Mouse (Mus musculus) small intestine, adult 2 months (tissue): Measurements from ENCODE around the gene Rbm4.

Experiments
- CTCF ChIP-seq: fragments of 200-500 bp; IDR thresholded peaks from 2 replicates; pipeline ENCODE4 v1.5.1; 2012; ENCODE audit warnings: low read depth, mild to moderate bottlenecking, control low read depth, inconsistent platforms, low read length, moderate library complexity, mixed read lengths; ENCODE audit not compliant: insufficient replicate concordance, insufficient read length; ENCODE audit errors: extremely low read depth
- POLR2A ChIP-seq: fragments of 200-500 bp; IDR thresholded peaks from 2 replicates; pipeline ENCODE4 v1.6.1; 2012; ENCODE audit warnings: low read depth, mild to moderate bottlenecking, control low read depth, inconsistent platforms, low read length, moderate library complexity

GRCm38 (mm10) chr19:4785206-4785605 is 8.5 kb downstream of the Rbm4 start:
- no peak for TF ChIP-seq POLR2A
- no peak for TF ChIP-seq CTCF
